Mouse (Mus musculus) 416B (cell line): ENCODE results near the gene Gm20696.

Experiments
- DNase-seq: peaks from one replicate; pipeline ENCODE4 v3.0.0; 2011; ENCODE audit warnings: low read depth

Gm20696 gene

GRCm38 (mm10) chr6:99573343-99573742 lies 93.3 kb downstream of the Gm20696 start:
- DNase-seq = peak; percentile 10

DNA sequence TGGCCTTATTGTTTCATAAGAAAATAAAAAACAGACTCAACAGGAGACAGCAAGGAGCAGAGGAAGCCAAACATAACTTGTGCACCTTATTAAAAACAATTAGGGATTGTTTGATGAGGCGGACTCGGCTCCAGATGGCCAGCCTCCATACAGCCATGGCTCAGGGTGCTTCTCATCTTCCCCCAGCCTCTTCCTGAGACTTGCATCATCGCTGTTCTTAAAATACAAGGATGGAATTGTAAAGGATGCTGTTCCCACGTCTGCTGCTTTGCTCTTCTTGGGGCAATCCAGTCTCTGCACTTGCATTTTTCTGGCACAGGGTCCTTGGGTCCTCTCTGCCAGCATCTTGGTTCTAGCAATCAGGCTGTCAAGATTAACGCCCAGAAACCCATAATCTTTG lies 94.5 kb downstream of the Gm20696 start:
- DNase-seq = no peak

DNA sequence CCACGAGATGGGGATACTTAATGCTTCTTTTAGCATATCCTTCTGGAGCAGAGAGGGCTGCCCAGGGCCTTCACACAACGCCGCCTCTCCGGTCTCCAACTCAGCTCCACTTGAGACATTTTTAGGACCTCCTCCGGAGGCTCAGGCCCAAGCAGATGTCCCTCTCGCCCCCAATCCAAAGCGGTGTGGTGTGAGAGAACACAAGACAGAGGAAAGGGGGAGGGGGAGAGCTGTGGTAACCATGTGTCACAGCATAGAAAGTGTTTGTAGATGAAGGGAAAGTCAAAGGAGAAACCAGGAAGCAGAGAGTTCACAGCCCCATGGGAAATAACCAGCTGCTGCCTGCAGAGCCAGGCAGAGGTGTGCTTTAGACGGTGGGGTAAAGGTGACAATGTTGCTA lies 99.7 kb downstream of the Gm20696 start:
- DNase-seq = no peak

- no peak for DNase-seq
Measured at GRCm38 (mm10) chr6:99564766-99565165, 101.8 kb downstream of the Gm20696 start.

DNA sequence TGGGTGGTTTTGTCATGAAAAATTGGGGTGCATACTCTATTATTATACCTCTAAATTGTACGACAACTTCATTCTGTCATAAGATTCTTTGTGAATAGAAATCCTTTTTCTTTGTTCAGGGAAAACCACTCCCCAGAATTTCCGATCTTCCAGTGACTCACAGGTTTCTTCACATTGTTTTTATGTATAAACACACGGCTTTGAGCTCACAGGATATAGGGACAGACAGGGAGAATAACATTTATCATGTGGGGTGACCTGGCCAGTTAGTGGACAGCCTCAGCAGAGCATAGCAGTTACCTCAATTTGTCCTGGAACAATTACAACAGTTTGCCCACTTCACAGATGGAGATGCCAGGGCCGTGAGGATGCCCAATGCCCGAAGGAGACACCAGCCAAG lies 109.6 kb downstream of the Gm20696 start:
- no peak for DNase-seq

- no peak for DNase-seq
Measured at GRCm38 (mm10) chr6:99552816-99553215, 113.8 kb downstream of the Gm20696 start.

- no peak for DNase-seq
Measured at GRCm38 (mm10) chr6:99546416-99546815, 120.2 kb downstream of the Gm20696 start.

GRCm38 (mm10) chr6:99545437-99545836 lies 121.2 kb downstream of the Gm20696 start:
- no peak for DNase-seq

DNA sequence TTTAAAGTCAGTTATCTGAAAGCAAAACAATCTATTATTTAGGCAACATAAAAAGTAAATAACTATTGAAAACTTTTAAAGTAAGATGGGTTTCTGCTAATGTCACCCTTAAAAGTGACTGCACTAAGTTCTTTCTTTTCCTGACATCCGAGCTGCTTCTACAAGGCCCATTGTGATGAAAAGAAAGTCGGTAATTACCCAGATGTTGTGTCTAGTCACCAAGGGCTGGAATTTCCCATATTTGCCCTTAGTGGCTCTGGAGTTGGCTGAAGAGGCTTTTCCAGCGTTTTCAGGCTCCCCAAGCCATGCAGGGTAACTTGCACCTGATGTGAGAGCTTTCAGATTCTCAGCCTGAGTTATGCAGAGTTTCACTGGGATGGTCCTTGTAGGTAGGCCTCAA lies 125.5 kb downstream of the Gm20696 start:
- no peak for DNase-seq

GRCm38 (mm10) chr6:99540653-99541052 lies 125.9 kb downstream of the Gm20696 start:
- DNase-seq = no peak

- no peak for DNase-seq
Measured at GRCm38 (mm10) chr6:99540146-99540545, 126.5 kb downstream of the Gm20696 start.

DNA sequence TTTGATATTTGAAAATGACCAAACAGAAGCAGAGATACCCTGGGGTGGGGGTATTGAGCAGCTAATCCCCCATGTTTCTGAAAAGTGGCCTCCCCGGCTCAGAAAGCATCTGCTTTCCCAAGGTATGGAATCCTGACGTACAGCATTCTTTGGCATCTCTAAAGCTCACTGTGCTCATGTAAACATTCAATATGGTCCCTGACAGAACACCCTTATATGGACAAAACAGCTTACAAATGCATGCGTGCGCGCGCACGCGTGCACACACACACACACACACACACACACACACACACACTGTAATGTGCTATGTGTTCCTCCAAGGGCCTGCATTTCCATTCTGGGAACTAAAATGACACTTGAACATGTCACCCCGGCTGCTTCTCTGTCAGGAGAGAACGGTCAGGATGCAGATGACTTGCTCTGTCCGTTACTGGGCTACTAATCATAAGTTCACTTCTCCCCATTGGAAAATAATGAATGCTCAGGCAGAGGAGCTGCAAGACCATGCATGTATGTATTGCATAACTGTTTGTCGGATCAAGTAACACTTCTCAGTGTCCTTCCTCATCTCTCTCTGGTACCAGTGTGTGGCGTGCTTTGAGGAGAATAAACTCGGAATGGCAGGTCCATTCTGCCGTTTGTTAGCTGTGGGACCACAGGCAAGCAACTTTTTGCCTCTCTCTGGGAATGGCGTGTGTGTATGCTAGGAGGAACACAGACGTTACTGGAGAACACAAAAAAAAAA lies 128.2 kb downstream of the Gm20696 start:
- peak; percentile 34 for DNase-seq

- DNase-seq = no peak
Measured at GRCm38 (mm10) chr6:99534211-99534745, 132.3 kb downstream of the Gm20696 start.

DNA sequence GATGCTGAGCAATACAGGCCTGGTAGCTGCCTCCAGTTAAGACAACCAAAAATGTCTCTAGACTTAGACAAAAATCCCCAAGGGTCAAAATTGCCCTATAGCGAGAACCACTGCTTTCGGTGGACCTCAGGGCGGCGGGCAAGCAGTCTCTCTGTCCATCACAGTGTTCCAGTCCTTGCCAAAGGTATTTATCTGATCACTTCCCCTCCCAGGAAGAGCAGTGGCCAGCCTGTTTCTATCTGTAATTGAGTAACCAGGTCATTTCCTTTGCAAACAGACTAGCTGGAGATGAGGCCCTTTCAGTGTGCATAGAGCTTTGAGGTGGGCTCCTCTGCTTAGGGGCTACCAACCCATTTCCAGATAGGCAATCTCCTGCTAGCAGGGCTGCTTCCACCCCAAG lies 134.1 kb downstream of the Gm20696 start:
- peak; percentile 22 for DNase-seq

DNA sequence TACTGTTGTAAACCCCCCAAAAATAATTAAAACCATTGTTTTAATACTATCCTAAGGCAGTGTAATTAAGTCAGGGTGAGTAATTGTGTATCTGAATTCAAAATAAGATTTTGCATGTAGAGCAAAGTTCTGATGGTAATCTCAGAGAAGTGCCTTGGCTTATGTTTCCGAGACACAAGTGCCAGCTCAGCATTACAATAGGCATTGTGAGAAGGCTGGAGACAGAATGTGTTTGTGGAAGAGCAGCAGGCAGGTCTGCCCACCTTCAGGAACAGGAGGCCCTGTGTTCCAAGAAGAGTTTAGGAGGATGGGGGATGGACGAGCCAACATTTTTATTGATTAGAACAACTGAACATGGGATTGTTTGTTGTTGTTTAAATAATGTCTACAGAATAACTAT lies 137.6 kb downstream of the Gm20696 start:
- DNase-seq = no peak

DNA sequence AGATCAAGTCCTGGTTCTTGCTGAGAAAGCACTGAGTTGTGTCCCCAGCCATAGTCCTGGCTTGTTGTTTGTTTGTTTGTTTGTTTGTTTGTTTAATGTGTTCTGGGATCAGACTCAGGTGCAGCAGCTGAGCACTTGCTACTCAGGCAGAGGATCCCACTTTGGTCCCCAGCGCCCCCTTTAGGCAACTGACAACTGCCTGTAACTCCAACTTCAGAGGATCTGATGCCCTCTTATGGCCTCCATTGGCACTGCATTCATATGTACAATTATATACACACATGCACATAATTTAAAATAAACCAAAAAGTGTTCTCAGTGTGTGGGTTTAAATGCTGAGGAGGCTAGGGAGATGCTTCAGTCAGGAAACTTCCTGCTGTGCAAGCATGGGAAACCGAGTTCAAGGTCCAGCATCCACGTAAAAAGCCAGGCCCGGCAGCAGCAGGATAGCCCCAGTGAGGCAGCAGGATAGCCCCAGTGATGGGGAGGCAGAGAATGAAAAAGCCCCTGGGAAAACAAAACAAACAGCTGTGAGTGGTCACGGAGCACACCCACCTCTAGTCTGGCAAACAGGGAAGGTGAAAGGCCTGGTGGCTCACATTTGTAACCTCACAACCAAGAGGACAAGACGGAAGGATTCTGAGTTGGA lies 139.0 kb downstream of the Gm20696 start:
- peak; percentile 53 for DNase-seq

GRCm38 (mm10) chr6:99525351-99525750 lies 141.2 kb downstream of the Gm20696 start:
- peak; percentile 64 for DNase-seq

- no peak for DNase-seq
Measured at GRCm38 (mm10) chr6:99523679-99524370, 142.8 kb downstream of the Gm20696 start.

DNA sequence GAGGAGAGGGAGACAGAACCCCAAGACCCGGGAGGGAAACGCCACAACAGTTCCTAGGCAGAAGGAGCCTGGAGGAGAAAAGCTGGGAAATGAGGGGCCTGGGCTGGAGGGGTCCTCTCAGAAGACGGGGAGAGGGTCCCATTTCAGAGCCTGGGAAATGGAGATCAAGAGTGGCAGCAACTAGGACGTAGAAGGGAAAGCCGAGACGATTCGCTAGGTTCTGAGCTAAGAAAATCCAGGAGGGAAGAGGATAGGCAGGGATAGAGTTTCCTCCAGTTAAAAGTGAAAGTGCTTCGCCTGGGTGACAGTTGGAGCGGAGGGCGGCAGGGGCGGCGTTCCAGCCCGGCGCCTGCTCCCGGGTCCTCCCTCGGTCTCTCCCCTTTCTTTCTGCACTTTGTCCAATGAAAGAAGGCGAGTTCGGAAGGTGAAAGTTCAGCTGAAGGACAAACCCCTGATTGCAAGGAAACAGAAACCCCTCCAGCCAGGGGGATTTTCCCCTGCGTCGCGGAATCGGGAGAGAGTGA lies 143.4 kb downstream of the Gm20696 start:
- DNase-seq = peak; percentile 79

GRCm38 (mm10) chr6:99522359-99523108 lies 144.1 kb downstream of the Gm20696 start, which contains the start of gene Foxp1:
Foxp1 (minus strand) TSS chr6:99522721.
- peak; percentile 88 for DNase-seq

GRCm38 (mm10) chr6:99521641-99522358 lies 144.8 kb downstream of the Gm20696 start:
- peak; percentile 58 for DNase-seq
